Mouse (Mus musculus) layer of hippocampus, adult 2 months (tissue): ENCODE results near the gene B630019K06Rik. TPM values are rescaled to one million over a fixed set of nuclear protein-coding genes. Genes with fewer than 3 reads are reported as not detected.

Source experiments
- DNase-seq, 2 experiments: peaks; one replicate each; pipeline ENCODE4 v3.0.0; 2022; ENCODE audit warnings: low spot score in 2 of 2
- H3K27ac ChIP-seq: fragments of 200-600 bp; 2 replicates; pipeline ENCODE4 v1.8.1; 2022
- H3K4me3 ChIP-seq: fragments of 200-600 bp; 2 replicates; pipeline ENCODE4 v1.8.1; 2022; ENCODE audit warnings: mild to moderate bottlenecking
- CTCF ChIP-seq: fragments of 200-600 bp; conservative IDR thresholded peaks from 2 replicates; pipeline ENCODE4 v1.8.1; 2022; ENCODE audit warnings: antibody characterized with exemption, mild to moderate bottlenecking, moderate library complexity
- total RNA-seq, 2 experiments: library from RNA; stranded (reverse); gene quantifications; 2 replicates each; pipeline ENCODE4 v1.2.3; 2021

The B630019K06Rik gene
- total RNA-seq, 2 experiments from 2014 or later, result 28.7 to 34.1 TPM

DNA sequence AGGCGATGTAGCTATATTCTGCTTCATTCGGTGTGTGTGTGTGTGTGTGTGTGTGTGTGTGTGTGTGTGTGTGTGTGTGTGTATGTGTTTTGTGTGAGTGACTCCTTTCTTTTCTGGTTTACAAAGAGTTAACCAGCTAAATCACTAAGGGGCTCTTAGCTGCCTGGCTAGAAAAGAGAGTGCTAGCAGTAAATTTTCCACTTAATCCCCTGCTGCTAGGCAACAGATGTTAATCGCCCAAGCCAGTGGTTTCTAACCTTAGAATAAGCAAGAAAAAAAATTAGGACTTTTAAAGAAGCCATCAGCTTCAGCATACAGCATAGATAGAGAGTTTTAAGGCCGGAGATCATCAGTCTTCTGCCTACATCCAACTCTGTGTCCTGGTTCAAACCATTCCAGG lies 35.1 kb downstream of the B630019K06Rik start:
- DNase-seq, result no peak
- no peak for TF ChIP-seq CTCF
- no peak overlapping the region for H3K27ac ChIP-seq

DNA sequence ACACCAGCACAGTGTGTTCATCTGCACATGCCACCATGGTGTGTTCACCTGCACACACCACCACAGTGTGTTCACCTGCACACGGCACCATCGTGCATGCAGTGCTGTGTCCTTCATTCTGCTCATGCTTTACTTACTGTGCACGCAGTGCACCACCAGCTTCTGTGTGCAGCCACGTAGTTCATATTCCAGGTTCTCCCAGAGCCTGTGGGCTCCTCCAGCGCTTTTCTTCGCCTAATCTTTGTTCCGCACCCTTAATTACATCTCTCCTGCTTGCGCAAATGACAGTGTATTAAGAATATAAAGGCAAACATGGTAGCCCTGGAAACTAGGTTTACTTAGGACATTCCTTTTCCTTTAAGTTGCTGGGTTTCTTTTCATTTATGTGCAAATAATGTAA lies 51.9 kb downstream of the B630019K06Rik start:
- no peak for TF ChIP-seq CTCF
- Histone ChIP-seq H3K27ac (no peak overlapping the region), H3K4me3 (no peak overlapping the region)
- DNase-seq, result no peak

More for the DNA sequence above, 35.1 kb downstream of the B630019K06Rik start:
- H3K4me3 ChIP-seq, result no peak overlapping the region

Other genes starting within 250 kb of the B630019K06Rik start
- not detected for gene Ssxb8, start 201.5 kb upstream of the B630019K06Rik start, total RNA-seq
- gene Ssx9, start 143.9 kb upstream of the B630019K06Rik start, total RNA-seq, result not detected
- not detected for gene Ssxb5, start 88.7 kb upstream of the B630019K06Rik start, total RNA-seq
- not detected for gene Gm6592, start 48.4 kb upstream of the B630019K06Rik start, total RNA-seq
- gene Gm5751, start 18.1 kb upstream of the B630019K06Rik start, total RNA-seq, result not detected
- gene Fthl17b, start 70.6 kb downstream of the B630019K06Rik start, total RNA-seq, result not detected
- not detected for gene Fthl17c, start 84.2 kb downstream of the B630019K06Rik start, total RNA-seq
- not detected for gene Fthl17d, start 94.4 kb downstream of the B630019K06Rik start, total RNA-seq
- gene Fthl17e, start 141.1 kb downstream of the B630019K06Rik start, total RNA-seq, result not detected
- gene Fthl17f, start 170.6 kb downstream of the B630019K06Rik start, total RNA-seq, result not detected
- gene 4930402K13Rik, start 212.2 kb downstream of the B630019K06Rik start, total RNA-seq, result not detected